Mouse (Mus musculus): ENCODE data around the gene Adap1. TPM values are rescaled to one million over a fixed set of nuclear protein-coding genes. Genes with fewer than 3 reads are reported as not detected.

Adap1 gene
- polyA plus RNA-seq, 1 experiment from 2014 or later: 2.6 TPM

MicroRNA genes within 50 kb of the gene (microRNA counts, 519-probe panel; counts per million panel counts)
- microRNA mmu-miR-339-3p (not detected), microRNA mmu-miR-339-5p (not detected)

Small RNA genes within 50 kb of the gene (microRNA-seq; reads per million reads assigned to microRNA genes)
- gene Mir339: 435 reads per million, percentile 70 among the genes with 10 or more reads in this experiment

Other genes starting within 250 kb of the Adap1 start
- 25.2 and 25.8 TPM in 2 replicates for gene Prkar1b, start 175.6 kb downstream of the Adap1 start, polyA plus RNA-seq (2015; fragmentation: Nextera tagmentation; extraction: Ambion mirVana)
- 2.6 and 3.1 TPM in 2 replicates for gene Dnaaf5, start 175.4 kb downstream of the Adap1 start, polyA plus RNA-seq (2015; fragmentation: Nextera tagmentation; extraction: Ambion mirVana)
- gene Sun1, start 125.0 kb downstream of the Adap1 start, polyA plus RNA-seq (2015; fragmentation: Nextera tagmentation; extraction: Ambion mirVana): 56.2 and 58.3 TPM in 2 replicates
- 136 and 142 TPM in 2 replicates for gene Get4, start 73.3 kb downstream of the Adap1 start, polyA plus RNA-seq (2015; fragmentation: Nextera tagmentation; extraction: Ambion mirVana)
- 107 and 114 TPM in 2 replicates for gene Cox19, start 25.8 kb upstream of the Adap1 start, polyA plus RNA-seq (2015; fragmentation: Nextera tagmentation; extraction: Ambion mirVana)
- gene Cyp2w1, start 27.0 kb upstream of the Adap1 start, polyA plus RNA-seq (2015; fragmentation: Nextera tagmentation; extraction: Ambion mirVana): 11.4 and 11.5 TPM in 2 replicates
- 3.1 and 4.2 TPM in 2 replicates for gene Gpr146, start 52.1 kb upstream of the Adap1 start, polyA plus RNA-seq (2015; fragmentation: Nextera tagmentation; extraction: Ambion mirVana)
- 0.80 and 1.2 TPM in 2 replicates for gene C130050O18Rik, start 79.7 kb upstream of the Adap1 start, polyA plus RNA-seq (2015; fragmentation: Nextera tagmentation; extraction: Ambion mirVana)
- 2.9 and 3.6 TPM in 2 replicates for gene Gper1, start 97.5 kb upstream of the Adap1 start, polyA plus RNA-seq (2015; fragmentation: Nextera tagmentation; extraction: Ambion mirVana)
- 35.2 and 35.7 TPM in 2 replicates for gene 3110082I17Rik, start 134.9 kb upstream of the Adap1 start, polyA plus RNA-seq (2015; fragmentation: Nextera tagmentation; extraction: Ambion mirVana)
- gene Zfand2a, start 158.9 kb upstream of the Adap1 start, polyA plus RNA-seq (2015; fragmentation: Nextera tagmentation; extraction: Ambion mirVana): 7.1 and 8.2 TPM in 2 replicates
- not detected in 2 replicates for gene Uncx, start 217.9 kb upstream of the Adap1 start, polyA plus RNA-seq (2015; fragmentation: Nextera tagmentation; extraction: Ambion mirVana)

Data from stomach, embryonic 16.5 days (tissue).